Mouse (Mus musculus) 416B (cell line): ENCODE results near the gene Snx32.

Experiments used
- DNase-seq: peaks from one replicate; pipeline ENCODE4 v3.0.0; 2011; ENCODE audit warnings: low read depth

Gene Snx32

GRCm38 (mm10) chr19:5483386-5484359 lies 26.7 kb downstream of the Snx32 start:
- no peak for DNase-seq

- DNase-seq = no peak
Observed at GRCm38 (mm10) chr19:5481398-5481797, 28.9 kb downstream of the Snx32 start.

GRCm38 (mm10) chr19:5480016-5480415 lies 30.3 kb downstream of the Snx32 start:
- DNase-seq = no peak

- DNase-seq = no peak
Observed at GRCm38 (mm10) chr19:5477668-5478300, 32.6 kb downstream of the Snx32 start.

- no peak for DNase-seq
Observed at GRCm38 (mm10) chr19:5477004-5477667, 33.2 kb downstream of the Snx32 start.

GRCm38 (mm10) chr19:5475069-5475714 lies 35.1 kb downstream of the Snx32 start:
- DNase-seq = no peak

GRCm38 (mm10) chr19:5474281-5475068 lies 35.9 kb downstream of the Snx32 start:
- DNase-seq = no peak

- no peak for DNase-seq
Observed at GRCm38 (mm10) chr19:5473720-5474119, 36.6 kb downstream of the Snx32 start, which contains the start of gene Efemp2. Gene Efemp2, plus strand, starts transcription at chr19:5473954.

GRCm38 (mm10) chr19:5472857-5473256 lies 37.5 kb downstream of the Snx32 start:
- peak; percentile 55 for DNase-seq

GRCm38 (mm10) chr19:5471846-5472245 lies 38.5 kb downstream of the Snx32 start:
- no peak for DNase-seq

GRCm38 (mm10) chr19:5468374-5468773 lies 42.0 kb downstream of the Snx32 start, which contains the start of gene Ctsw:
Gene Ctsw, minus strand, starts transcription at chr19:5468507.
- peak; percentile 47 for DNase-seq

GRCm38 (mm10) chr19:5466916-5467500 lies 43.3 kb downstream of the Snx32 start:
- no peak for DNase-seq

GRCm38 (mm10) chr19:5465037-5465436 lies 45.3 kb downstream of the Snx32 start:
- DNase-seq = no peak

GRCm38 (mm10) chr19:5463791-5464562 lies 46.4 kb downstream of the Snx32 start:
- peak; percentile 46 for DNase-seq

- DNase-seq = no peak
Observed at GRCm38 (mm10) chr19:5463212-5463611, 47.1 kb downstream of the Snx32 start.

GRCm38 (mm10) chr19:5461411-5461810 lies 48.9 kb downstream of the Snx32 start:
- no peak for DNase-seq

- DNase-seq = peak; percentile 94
Observed at GRCm38 (mm10) chr19:5460465-5460911, 49.9 kb downstream of the Snx32 start, which contains the start of gene Fibp. Gene Fibp, plus strand, starts transcription at chr19:5460615.

- DNase-seq = no peak
Observed at GRCm38 (mm10) chr19:5459896-5460295, 50.4 kb downstream of the Snx32 start.

- no peak for DNase-seq
Observed at GRCm38 (mm10) chr19:5459019-5459418, 51.3 kb downstream of the Snx32 start.
